Mouse (Mus musculus): ENCODE data around the gene Ptpn18. TPM values are rescaled to one million over a fixed set of nuclear protein-coding genes. Genes with fewer than 3 reads are reported as not detected.

Ptpn18 gene
- polyA plus RNA-seq, 1 experiment from 2014 or later: 29.4 TPM

DNA sequence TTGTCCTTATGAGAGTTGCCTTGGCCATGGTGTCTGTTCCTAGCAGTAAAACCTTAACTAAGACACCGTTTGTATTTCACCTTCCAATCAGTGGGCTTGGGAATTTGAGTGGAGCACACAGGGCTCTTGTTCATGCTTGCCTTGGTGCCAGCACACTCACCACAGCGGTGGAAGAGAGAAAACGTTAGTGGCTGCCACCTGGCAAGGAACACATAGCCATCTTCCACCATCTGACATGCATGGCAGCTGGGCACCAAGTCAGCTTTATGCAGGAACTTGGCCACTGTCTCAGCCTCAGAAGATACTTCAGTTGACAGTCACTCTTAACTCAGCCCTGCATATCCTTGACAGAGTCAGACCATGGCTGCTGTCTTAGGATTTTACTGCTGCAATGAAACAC, 64.1 kb downstream of the Ptpn18 start:
- DNase-seq (ENCODE audit: low spot score) (no peak), ATAC-seq (ENCODE audit: low FRiP score, low TSS enrichment) (no peak)
- H3K4me1 ChIP-seq (replicated peaks; ENCODE audit: control insufficient read depth, insufficient read depth): no peaks in the 10 kb centered on the region
- no peaks in the 10 kb centered on the region for H3K9me3 ChIP-seq (ENCODE audit: control insufficient read depth, low read length)
- H3K4me2 ChIP-seq (replicated peaks; ENCODE audit: low read depth): no peak overlapping the region
- 72% methylated on average over 3 of the region's 3 CpGs for WGBS
- no peak for TF ChIP-seq EP300 (optimal IDR thresholded peaks at IDR 0.05)
- H3K4me3 ChIP-seq (ENCODE audit: low read depth, low read length): no peak overlapping the region
- H3K9ac ChIP-seq (ENCODE audit: low read length): no peak overlapping the region
- no peak overlapping the region for H3K27ac ChIP-seq (replicated peaks)
- no peaks in the 10 kb centered on the region for H3K27me3 ChIP-seq (ENCODE audit: control insufficient read depth, insufficient read depth, low read length)
- H3K36me3 ChIP-seq (ENCODE audit: control insufficient read depth, insufficient read depth, low read length): no peaks in the 10 kb centered on the region

Small RNA genes within 50 kb of the gene (microRNA-seq; reads per million reads assigned to microRNA genes)
- 1.3 reads per million for gene Mir5103

Other genes starting within 250 kb of the Ptpn18 start
- gene Ccdc115, start 20.1 kb upstream of the Ptpn18 start, polyA plus RNA-seq (2015; fragmentation: Nextera tagmentation; extraction: Ambion mirVana): 37.1 and 39.3 TPM in 2 replicates
- 52.3 and 52.9 TPM in 2 replicates for gene Imp4, start 19.9 kb upstream of the Ptpn18 start, polyA plus RNA-seq (2015; fragmentation: Nextera tagmentation; extraction: Ambion mirVana)
- not detected in 2 replicates for gene Prss39, start 38.6 kb downstream of the Ptpn18 start, polyA plus RNA-seq (2015; fragmentation: Nextera tagmentation; extraction: Ambion mirVana)
- 1.6 and 1.9 TPM in 2 replicates for gene Cfc1, start 75.9 kb downstream of the Ptpn18 start, polyA plus RNA-seq (2015; fragmentation: Nextera tagmentation; extraction: Ambion mirVana)
- gene Prss40, start 101.2 kb downstream of the Ptpn18 start, polyA plus RNA-seq (2015; fragmentation: Nextera tagmentation; extraction: Ambion mirVana): 0.11 TPM in 1 of 2 replicates, not detected in the other
- 0.21 and 0.36 TPM in 2 replicates for gene Amer3, start 119.9 kb downstream of the Ptpn18 start, polyA plus RNA-seq (2015; fragmentation: Nextera tagmentation; extraction: Ambion mirVana)